Mouse (Mus musculus) liver, embryonic 14.5 days (tissue): ENCODE results near the gene Vamp9. TPM values are rescaled to one million over a fixed set of nuclear protein-coding genes. Genes with fewer than 3 reads are reported as not detected.

Experiments used
- ATAC-seq: fragments of 200-750 bp; cut with Nextera tagmentation; 2 replicates; pipeline ENCODE4 v1.8.0; 2017; ENCODE audit warnings: moderate number of reproducible peaks, mild to moderate bottlenecking, moderate library complexity; ENCODE audit not compliant: insufficient read depth
- DNase-seq, 3 experiments: peaks; one replicate each; pipeline ENCODE4 v3.0.0-alpha.2; 2012 to 2013; ENCODE audit warnings: low read depth in 3 of 3, low spot score in 3 of 3
- H3K27ac ChIP-seq: fragments of 300-500 bp; sonication (generic); 2 replicates; pipeline ENCODE4 v1.5.1; 2014; ENCODE audit warnings: moderate library complexity, mild to moderate bottlenecking, control low read depth, inconsistent platforms
- H3K27me3 ChIP-seq: fragments of 300-500 bp; sonication (generic); 2 replicates; pipeline ENCODE4 v1.6.1; 2014; ENCODE audit warnings: mild to moderate bottlenecking, low read length, moderate library complexity; ENCODE audit not compliant: control insufficient read depth, insufficient read depth
- H3K36me3 ChIP-seq: fragments of 300-500 bp; sonication (generic); replicated peaks from 2 replicates; pipeline ENCODE4 v1.6.1; 2014; ENCODE audit warnings: low read depth; ENCODE audit not compliant: control insufficient read depth, insufficient read depth
- H3K4me1 ChIP-seq, 2 experiments: fragments of 200-500 bp in 1 of 2; fragments of 300-500 bp in 1 of 2; sonication (generic) in 1 of 2; replicated peaks; 2 replicates each; pipeline ENCODE4 v1.6.1; 2012 to 2014; ENCODE audit warnings: antibody characterized with exemption in 1 of 2, inconsistent platforms in 1 of 2, low read length in 1 of 2; ENCODE audit not compliant: control insufficient read depth in 2 of 2, insufficient read depth in 2 of 2
- H3K4me2 ChIP-seq: fragments of 300-500 bp; sonication (generic); 2 replicates; pipeline ENCODE4 v1.6.1; 2014; ENCODE audit warnings: low read depth, mild to moderate bottlenecking, control low read depth, moderate library complexity
- H3K4me3 ChIP-seq, 2 experiments: fragments of 200-500 bp in 1 of 2; fragments of 300-500 bp in 1 of 2; sonication (generic) in 1 of 2; 2 replicates each; pipeline ENCODE4 v1.5.1; 2012 to 2014; ENCODE audit warnings: low read depth in 2 of 2, low read length in 2 of 2, mild to moderate bottlenecking in 2 of 2, control low read depth in 1 of 2, inconsistent platforms in 1 of 2, moderate library complexity in 1 of 2; ENCODE audit not compliant: insufficient read depth in 1 of 2
- H3K9ac ChIP-seq: fragments of 300-500 bp; sonication (generic); replicated peaks from 2 replicates; pipeline ENCODE4 v1.6.1; 2014; ENCODE audit warnings: mild to moderate bottlenecking, control low read depth, moderate library complexity
- H3K9me3 ChIP-seq: fragments of 300-500 bp; sonication (generic); 2 replicates; pipeline ENCODE4 v1.6.1; 2016; ENCODE audit warnings: low read length, mixed read lengths; ENCODE audit not compliant: control insufficient read depth
- CTCF ChIP-seq: IDR thresholded peaks from 2 replicates; pipeline ENCODE4 v1.5.1; 2016; ENCODE audit warnings: antibody characterized with exemption, low read depth, control low read depth
- EP300 ChIP-seq: IDR thresholded peaks from 2 replicates; pipeline ENCODE4 v1.6.1; 2016; ENCODE audit warnings: antibody characterized with exemption, low read depth
- WGBS: fragments of 180-500 bp; shearing (Covaris S2); extraction: QIAGEN DNeasy Blood & Tissue Kit; methylation state at CpG from one replicate; pipeline ENCODE4 v1.1.7; 2014; ENCODE audit not compliant: insufficient replicate concordance; 5-methylcytosine and 5-hydroxymethylcytosine counted together
- polyA plus RNA-seq, 2 experiments: library from polyadenylated mRNA; depleted of rRNA in 1 of 2; stranded (reverse) in 1 of 2; unstranded in 1 of 2; fragments of >200 nt; fragmentation: Nextera tagmentation in 1 of 2; extraction: Ambion mirVana in 1 of 2; gene quantifications; 2 replicates each; pipeline versions ENCODE4 v1.2.1 to v1.2.3; 2012 to 2014

The Vamp9 gene
- polyA plus RNA-seq, 2 experiments, result not detected

DNA sequence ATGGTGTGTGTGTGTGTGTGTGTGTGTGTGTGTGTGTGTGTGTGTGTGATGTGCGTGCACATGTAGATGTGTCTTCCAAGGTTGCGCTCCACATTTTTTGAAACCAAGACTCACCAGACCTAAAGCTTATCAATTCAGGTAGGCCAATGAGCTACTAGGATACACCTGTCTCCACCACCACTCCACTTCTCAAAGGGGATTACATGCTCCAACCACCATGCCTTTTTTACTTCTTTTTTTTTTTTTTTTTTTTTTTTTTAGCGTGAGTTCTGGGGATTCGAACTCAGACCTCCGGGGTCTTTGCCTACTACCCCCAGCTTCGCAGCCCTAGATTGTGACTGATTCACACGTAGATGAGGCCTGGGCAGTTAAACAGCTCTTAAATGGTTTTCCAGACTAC, 323 bp upstream of the Vamp9 start:
- ATAC-seq, result no peak
- Histone ChIP-seq H3K4me1 (peaks cover 0 to 4% of the 10 kb centered on the region in 2 experiments; a peak in 1 of 4 replicates), H3K4me3 (no peak overlapping the region), H3K9ac (no peak overlapping the region), H3K27me3 (no peaks in the 10 kb centered on the region), H3K4me2 (peak overlapping the region; percentile 68), H3K27ac (no peak overlapping the region), H3K9me3 (no peaks in the 10 kb centered on the region), H3K36me3 (no peaks in the 10 kb centered on the region)
- 61% methylated on average over 7 of the region's 7 CpGs for WGBS
- no peak for TF ChIP-seq EP300
- TF ChIP-seq CTCF, result no peak
- no peak for DNase-seq

GRCm38 (mm10) chr5:99915494-99915893, 9.4 kb downstream of the Vamp9 start:
- no peak overlapping the region for H3K4me3 ChIP-seq
- H3K9me3 ChIP-seq, result no peaks in the 10 kb centered on the region
- H3K27me3 ChIP-seq, result no peaks in the 10 kb centered on the region
- no peak overlapping the region for H3K27ac ChIP-seq
- no peak overlapping the region for H3K4me2 ChIP-seq
- WGBS, result 32% methylated on average over 7 of the region's 7 CpGs
- H3K9ac ChIP-seq, result no peak overlapping the region
- H3K36me3 ChIP-seq, result no peaks in the 10 kb centered on the region
- ATAC-seq (no peak), DNase-seq (no peak)
- no peak for TF ChIP-seq CTCF
- no peak for TF ChIP-seq EP300
- H3K4me1 ChIP-seq, result no peaks in the 10 kb centered on the region

DNA sequence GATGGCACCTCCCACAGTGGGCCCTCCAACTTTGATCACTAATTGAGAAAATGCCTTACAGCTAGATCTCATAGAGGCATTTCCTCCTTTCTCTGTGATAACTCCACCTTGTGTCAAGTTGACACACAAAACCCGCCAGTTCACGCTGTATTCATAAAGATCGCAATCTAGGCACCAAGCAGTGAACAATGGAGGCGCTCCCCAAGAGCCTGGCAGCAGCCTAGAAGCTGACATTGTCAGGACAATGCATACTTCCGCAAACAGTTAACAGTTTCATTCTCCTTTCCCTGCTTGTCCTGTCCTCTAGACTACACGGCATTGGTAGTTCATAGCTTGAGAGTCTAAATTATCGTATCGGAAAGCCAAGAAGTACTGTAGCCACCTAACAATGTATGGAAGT, 16.0 kb downstream of the Vamp9 start:
- ATAC-seq (no peak), DNase-seq (no peak)
- TF ChIP-seq EP300 (no peak), CTCF (no peak)
- H3K4me3 ChIP-seq, result no peak overlapping the region
- 52% methylated on average over 8 of the region's 8 CpGs for WGBS
- H3K4me1 ChIP-seq, result no peaks in the 10 kb centered on the region
- no peaks in the 10 kb centered on the region for H3K36me3 ChIP-seq
- H3K4me2 ChIP-seq, result no peak overlapping the region
- no peak overlapping the region for H3K9ac ChIP-seq
- H3K9me3 ChIP-seq, result no peaks in the 10 kb centered on the region
- no peak overlapping the region for H3K27ac ChIP-seq
- H3K27me3 ChIP-seq, result no peaks in the 10 kb centered on the region

DNA sequence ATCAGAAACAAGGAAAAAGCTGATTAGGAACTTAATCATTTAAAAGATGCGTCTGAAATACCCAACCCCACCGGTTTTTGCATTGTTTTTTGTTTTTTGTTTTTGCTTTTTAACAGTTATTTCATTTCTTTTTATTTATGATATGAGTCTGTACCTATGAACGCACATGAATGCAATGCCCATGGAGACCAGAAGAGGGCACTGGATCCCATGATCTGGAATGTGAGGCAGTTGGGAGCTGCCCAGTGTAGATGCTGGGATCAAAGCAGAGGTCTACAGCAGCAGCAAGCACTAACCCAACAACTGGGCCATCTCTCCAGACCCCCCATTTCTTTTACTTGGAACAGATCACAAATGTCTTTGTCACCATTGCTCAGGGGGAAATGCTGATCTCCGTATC, 21.9 kb downstream of the Vamp9 start:
- DNase-seq (peak; percentile 14 to 27 (median 26)), ATAC-seq (no peak)
- Histone ChIP-seq H3K36me3 (no peaks in the 10 kb centered on the region), H3K27ac (no peak overlapping the region), H3K9me3 (no peaks in the 10 kb centered on the region), H3K9ac (no peak overlapping the region), H3K4me1 (no peaks in the 10 kb centered on the region), H3K4me3 (no peak overlapping the region), H3K4me2 (no peak overlapping the region), H3K27me3 (no peaks in the 10 kb centered on the region)
- 32% methylated on average over 4 of the region's 4 CpGs for WGBS
- TF ChIP-seq CTCF (peak; percentile 83), EP300 (no peak)

DNA sequence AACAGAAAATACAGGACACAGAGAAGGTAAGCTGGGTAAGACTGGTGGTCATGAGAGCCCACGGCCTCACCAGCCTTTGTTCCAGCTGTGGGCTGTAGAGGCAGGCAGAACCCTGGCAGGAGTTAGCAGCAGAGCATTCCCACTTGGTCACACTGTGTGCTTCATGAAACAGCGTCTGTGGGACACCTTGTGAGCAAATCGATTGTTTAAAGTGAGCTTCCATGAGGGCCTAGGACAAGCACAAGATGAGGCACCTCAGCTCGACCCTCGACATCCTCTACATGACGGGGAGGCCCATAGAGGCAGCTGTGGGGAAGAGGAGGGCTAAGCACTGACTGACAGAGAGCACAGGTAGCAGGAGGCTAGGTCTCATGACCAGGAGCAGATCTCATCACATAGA, 25.9 kb downstream of the Vamp9 start:
- no peak overlapping the region for H3K9ac ChIP-seq
- DNase-seq, result no peak
- 59% methylated on average over 6 of the region's 6 CpGs for WGBS

GRCm38 (mm10) chr5:99939440-99939839, 33.4 kb downstream of the Vamp9 start:
- Histone ChIP-seq H3K4me3 (no peak overlapping the region), H3K36me3 (no peaks in the 10 kb centered on the region), H3K27me3 (no peaks in the 10 kb centered on the region), H3K9ac (no peak overlapping the region), H3K4me1 (no peaks in the 10 kb centered on the region), H3K9me3 (no peaks in the 10 kb centered on the region; the same call in 1 of the 2 replicates), H3K27ac (no peak overlapping the region), H3K4me2 (no peak overlapping the region)
- WGBS, result 78% methylated on average over 3 of the region's 3 CpGs
- TF ChIP-seq EP300, result no peak
- TF ChIP-seq CTCF, result no peak
- no peak for ATAC-seq
- no peak for DNase-seq

More for the DNA sequence above, 25.9 kb downstream of the Vamp9 start:
- no peaks in the 10 kb centered on the region for H3K27me3 ChIP-seq
- H3K4me1 ChIP-seq, result no peaks in the 10 kb centered on the region
- no peak overlapping the region for H3K4me3 ChIP-seq
- H3K36me3 ChIP-seq, result no peaks in the 10 kb centered on the region
- no peak for TF ChIP-seq EP300
- TF ChIP-seq CTCF, result no peak
- no peak overlapping the region for H3K4me2 ChIP-seq
- no peak for ATAC-seq
- no peaks in the 10 kb centered on the region for H3K9me3 ChIP-seq
- no peak overlapping the region for H3K27ac ChIP-seq
